1 mouse cellular context compared by ENCODE assay signal in the genomic region with DNA sequence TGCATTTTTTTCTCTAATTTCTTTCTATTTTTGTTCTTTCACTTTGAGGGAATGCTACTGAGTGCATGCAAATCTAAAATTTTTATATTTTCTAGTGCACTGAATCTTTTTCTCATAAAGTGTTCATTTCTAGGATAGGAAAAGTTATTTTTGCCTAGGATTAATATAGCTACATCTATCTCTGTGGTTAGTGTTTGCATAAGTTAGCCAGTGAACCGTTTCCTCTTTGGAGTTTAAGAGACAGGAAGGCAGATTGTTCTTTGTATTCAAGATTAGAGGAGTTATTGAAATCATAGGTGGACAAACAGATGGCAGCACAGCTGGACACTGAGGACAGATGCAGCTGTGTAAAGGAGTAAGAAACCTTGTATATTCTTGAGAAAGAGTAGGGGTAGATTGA.
TF ChIP-seq lines count a peak whose summit lies in the region.

No protein-coding gene starts in this region.

TF ChIP-seq in CH12.LX, 34 proteins besides CTCF, POLR2A, EP300 and RAD21:
- TF ChIP-seq ZC3H11A (IDR thresholded peaks at IDR 0.05; ENCODE audit: low read depth, low read length) (no peak), KAT2A (IDR thresholded peaks at IDR 0.05; ENCODE audit: insufficient replicate concordance, low read length) (no peak), NRF1 (IDR thresholded peaks at IDR 0.05; ENCODE audit: low read depth, low read length) (no peak), CHD1 (IDR thresholded peaks at IDR 0.05; ENCODE audit: low read depth, low read length) (no peak), BHLHE40 (IDR thresholded peaks at IDR 0.05; ENCODE audit: low read depth, low read length) (no peak), JUN (IDR thresholded peaks at IDR 0.05; ENCODE audit: insufficient read depth, low read depth, low read length) (no peak), MEF2A (IDR thresholded peaks at IDR 0.05; ENCODE audit: borderline replicate concordance, low read depth, low read length) (peak; percentile 60; the same call in 1 of the 2 replicates), CHD2 (IDR thresholded peaks at IDR 0.05; ENCODE audit: low read length) (no peak)
